Mouse (Mus musculus): ENCODE data around the gene Ctc1.

The Ctc1 gene

GRCm38 (mm10) chr11:69050748-69051147, 35.0 kb downstream of the Ctc1 start:
- no peak for DNase-seq (ENCODE audit: low spot score)

- no peak for DNase-seq (ENCODE audit: low spot score)
These were observed 36.1 kb downstream of the Ctc1 start for GRCm38 (mm10) chr11:69051771-69052170.

GRCm38 (mm10) chr11:69052824-69053421, 37.2 kb downstream of the Ctc1 start:
- no peak for DNase-seq (ENCODE audit: low spot score)

- no peak for DNase-seq (ENCODE audit: low spot score)
These were observed 38.1 kb downstream of the Ctc1 start for GRCm38 (mm10) chr11:69053848-69054247.

GRCm38 (mm10) chr11:69058265-69058664, 42.6 kb downstream of the Ctc1 start:
- DNase-seq (ENCODE audit: low spot score), result no peak

- DNase-seq (ENCODE audit: low spot score), result no peak
These were observed 43.1 kb downstream of the Ctc1 start for GRCm38 (mm10) chr11:69058729-69059356.

GRCm38 (mm10) chr11:69059357-69059974, 43.8 kb downstream of the Ctc1 start, which contains the start of gene Borcs6:
Gene Borcs6, plus strand, starts transcription at chr11:69059717.
- DNase-seq (ENCODE audit: low spot score), result peak; percentile 97

GRCm38 (mm10) chr11:69059975-69060411, 44.3 kb downstream of the Ctc1 start:
- no peak for DNase-seq (ENCODE audit: low spot score)

- no peak for DNase-seq (ENCODE audit: low spot score)
These were observed 44.9 kb downstream of the Ctc1 start for GRCm38 (mm10) chr11:69060448-69061254.

GRCm38 (mm10) chr11:69061255-69061912, 45.7 kb downstream of the Ctc1 start:
- no peak for DNase-seq (ENCODE audit: low spot score)

GRCm38 (mm10) chr11:69062194-69062760, 46.6 kb downstream of the Ctc1 start:
- no peak for DNase-seq (ENCODE audit: low spot score)

- peak; percentile 87 for DNase-seq (ENCODE audit: low spot score)
These were observed 47.1 kb downstream of the Ctc1 start for GRCm38 (mm10) chr11:69062761-69063224.

GRCm38 (mm10) chr11:69063413-69064201, 47.9 kb downstream of the Ctc1 start:
- DNase-seq (ENCODE audit: low spot score), result no peak

GRCm38 (mm10) chr11:69064259-69065133, 48.8 kb downstream of the Ctc1 start:
- no peak for DNase-seq (ENCODE audit: low spot score)

GRCm38 (mm10) chr11:69065394-69065925, 49.7 kb downstream of the Ctc1 start:
- DNase-seq (ENCODE audit: low spot score), result no peak

- DNase-seq (ENCODE audit: low spot score), result no peak
These were observed 50.6 kb downstream of the Ctc1 start for GRCm38 (mm10) chr11:69066163-69066861.

GRCm38 (mm10) chr11:69066956-69067355, 51.2 kb downstream of the Ctc1 start:
- no peak for DNase-seq (ENCODE audit: low spot score)

GRCm38 (mm10) chr11:69067601-69068000, 51.9 kb downstream of the Ctc1 start:
- DNase-seq (ENCODE audit: low spot score), result no peak

- DNase-seq (ENCODE audit: low spot score), result no peak
These were observed 54.4 kb downstream of the Ctc1 start for GRCm38 (mm10) chr11:69070093-69070492.

Measured in left cerebral cortex, adult 11 months (tissue).